Mouse (Mus musculus): ENCODE results near the gene Mpp1. TPM values are rescaled to one million over a fixed set of nuclear protein-coding genes. Genes with fewer than 3 reads are reported as not detected.
"Not testable (repeated sequence)": the region's sequence is repeated elsewhere in the genome, so short reads cannot be mapped to it uniquely, and the experiment has no call there.

Gene Mpp1
- 55.6 and 64.3 TPM in 2 replicates for polyA plus RNA-seq (2014; fragmentation: Nextera tagmentation; extraction: Ambion mirVana)

DNA sequence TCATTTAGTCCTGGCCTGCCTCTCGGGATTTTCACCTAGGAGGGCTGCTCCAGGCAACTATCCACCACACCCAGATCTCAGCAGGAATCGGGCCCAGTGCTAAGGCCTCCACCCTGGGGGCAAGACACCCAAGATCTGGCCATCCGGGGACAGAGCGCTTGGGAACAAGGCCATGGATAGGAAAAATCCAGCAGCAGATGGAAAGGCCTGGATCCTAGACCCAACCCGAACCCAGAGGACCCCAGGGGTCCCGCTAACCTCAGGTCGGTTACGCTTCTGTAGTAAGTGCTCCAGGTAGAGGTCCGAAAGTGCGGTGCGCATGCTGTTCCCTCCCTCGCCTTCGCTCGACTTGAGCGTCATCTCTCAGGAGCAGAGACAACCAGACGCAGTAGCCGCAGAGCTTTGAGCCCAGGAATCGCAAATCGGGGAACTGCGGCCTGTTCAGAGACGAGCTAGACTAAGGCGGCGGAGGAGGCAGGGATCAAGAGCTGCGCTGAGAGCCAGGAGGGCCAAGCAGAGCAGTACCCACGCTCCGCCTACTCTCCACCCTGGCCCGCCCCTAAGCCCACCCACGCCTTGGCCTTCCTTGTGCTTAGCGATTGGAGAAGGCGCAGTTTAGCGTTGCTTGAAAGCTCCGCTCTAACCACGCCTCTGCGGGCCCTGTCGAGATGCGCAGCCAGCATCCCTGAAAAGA, at the start of gene Mpp1:
TSS of gene Mpp1 (minus strand) at position 550 of the 694 bp plus-strand sequence.
- H3K36me3 ChIP-seq (ENCODE audit: control insufficient read depth, insufficient read depth, low read length): no peaks in the 10 kb centered on the region
- H3K9me3 ChIP-seq (ENCODE audit: control insufficient read depth, low read length): no peaks in the 10 kb centered on the region
- H3K9ac ChIP-seq (ENCODE audit: low read length): peak within 1 kb of the TSS; percentile 70
- ATAC-seq (replicated peaks; ENCODE audit: low FRiP score, low TSS enrichment, low read depth) (peak; percentile 97), DNase-seq (ENCODE audit: low spot score) (peak; percentile 83)
- no peaks in the 10 kb centered on the region for H3K27me3 ChIP-seq (replicated peaks; ENCODE audit: control insufficient read depth, insufficient read depth, low read length)
- H3K4me2 ChIP-seq (ENCODE audit: low read length): peak within 1 kb of the TSS; percentile 52
- peak within 1 kb of the TSS; percentile 50 for H3K4me3 ChIP-seq (ENCODE audit: low read depth, low read length)
- peak within 1 kb of the TSS; percentile 61 for H3K27ac ChIP-seq (ENCODE audit: low read depth)
- WGBS: 13% methylated on average over 36 of the region's 36 CpGs
- no peaks in the 10 kb centered on the region for H3K4me1 ChIP-seq (replicated peaks; ENCODE audit: control insufficient read depth, insufficient read depth, low read length)

GRCm38 (mm10) chrX:75163670-75164069, 32.9 kb upstream of the Mpp1 start, which contains the start of gene Smim9:
Smim9 (minus strand) TSS chrX:75163770.
- WGBS: 70% methylated on average over 1 of the region's 1 CpGs
- Histone ChIP-seq H3K27me3 (replicated peaks; ENCODE audit: control insufficient read depth, insufficient read depth, low read length) (no peaks in the 10 kb centered on the region), H3K9ac (ENCODE audit: low read length) (no peak within 1 kb of the TSS), H3K4me3 (ENCODE audit: low read depth, low read length) (no peak within 1 kb of the TSS), H3K27ac (ENCODE audit: low read depth) (no peak within 1 kb of the TSS), H3K4me1 (replicated peaks; ENCODE audit: control insufficient read depth, insufficient read depth, low read length) (no peaks in the 10 kb centered on the region), H3K4me2 (ENCODE audit: low read length) (no peak within 1 kb of the TSS), H3K9me3 (ENCODE audit: control insufficient read depth, low read length) (no peaks in the 10 kb centered on the region), H3K36me3 (ENCODE audit: control insufficient read depth, insufficient read depth, low read length) (no peaks in the 10 kb centered on the region)
- DNase-seq (ENCODE audit: low spot score) (no peak), ATAC-seq (replicated peaks; ENCODE audit: low FRiP score, low TSS enrichment, low read depth) (no peak)

- Histone ChIP-seq H3K27me3 (replicated peaks; ENCODE audit: control insufficient read depth, insufficient read depth, low read length) (no peaks in the 10 kb centered on the region), H3K4me1 (replicated peaks; ENCODE audit: control insufficient read depth, insufficient read depth, low read length) (no peaks in the 10 kb centered on the region), H3K27ac (ENCODE audit: low read depth) (no peak overlapping the region), H3K9ac (ENCODE audit: low read length) (peak overlapping the region; percentile 37), H3K9me3 (ENCODE audit: control insufficient read depth, low read length) (no peaks in the 10 kb centered on the region), H3K4me2 (ENCODE audit: low read length) (peak overlapping the region; percentile 50), H3K36me3 (ENCODE audit: control insufficient read depth, insufficient read depth, low read length) (no peaks in the 10 kb centered on the region), H3K4me3 (ENCODE audit: low read depth, low read length) (peak overlapping the region; percentile 29)
- WGBS: 17% methylated on average over 36 of the region's 49 CpGs
- DNase-seq (ENCODE audit: low spot score) (peak; percentile 52), ATAC-seq (replicated peaks; ENCODE audit: low FRiP score, low TSS enrichment, low read depth) (peak; percentile 85)
Observed at GRCm38 (mm10) chrX:75155576-75156243, 24.9 kb upstream of the Mpp1 start.

GRCm38 (mm10) chrX:75152249-75152648, 21.4 kb upstream of the Mpp1 start:
- no peak overlapping the region for H3K4me3 ChIP-seq (ENCODE audit: low read depth, low read length)
- no peaks in the 10 kb centered on the region for H3K9me3 ChIP-seq (ENCODE audit: control insufficient read depth, low read length)
- DNase-seq (ENCODE audit: low spot score) (no peak), ATAC-seq (replicated peaks; ENCODE audit: low FRiP score, low TSS enrichment, low read depth) (no peak)
- H3K27me3 ChIP-seq (replicated peaks; ENCODE audit: control insufficient read depth, insufficient read depth, low read length): no peaks in the 10 kb centered on the region
- H3K9ac ChIP-seq (ENCODE audit: low read length): no peak overlapping the region
- 45% methylated on average over 1 of the region's 1 CpGs for WGBS
- no peak overlapping the region for H3K27ac ChIP-seq (ENCODE audit: low read depth)
- no peak overlapping the region for H3K4me2 ChIP-seq (ENCODE audit: low read length)
- H3K4me1 ChIP-seq (replicated peaks; ENCODE audit: control insufficient read depth, insufficient read depth, low read length): no peaks in the 10 kb centered on the region
- H3K36me3 ChIP-seq (ENCODE audit: control insufficient read depth, insufficient read depth, low read length): no peaks in the 10 kb centered on the region

- Histone ChIP-seq H3K36me3 (ENCODE audit: control insufficient read depth, insufficient read depth, low read length) (no peaks in the 10 kb centered on the region), H3K27me3 (replicated peaks; ENCODE audit: control insufficient read depth, insufficient read depth, low read length) (no peaks in the 10 kb centered on the region), H3K9me3 (ENCODE audit: control insufficient read depth, low read length) (no peaks in the 10 kb centered on the region), H3K27ac (ENCODE audit: low read depth) (no peak overlapping the region), H3K9ac (ENCODE audit: low read length) (no peak overlapping the region), H3K4me3 (ENCODE audit: low read depth, low read length) (no peak overlapping the region), H3K4me2 (ENCODE audit: low read length) (no peak overlapping the region), H3K4me1 (replicated peaks; ENCODE audit: control insufficient read depth, insufficient read depth, low read length) (no peaks in the 10 kb centered on the region)
- ATAC-seq (replicated peaks; ENCODE audit: low FRiP score, low TSS enrichment, low read depth) (no peak), DNase-seq (ENCODE audit: low spot score) (no peak)
- 78% methylated on average over 2 of the region's 2 CpGs for WGBS
Observed at GRCm38 (mm10) chrX:75150304-75150703, 19.5 kb upstream of the Mpp1 start.

DNA sequence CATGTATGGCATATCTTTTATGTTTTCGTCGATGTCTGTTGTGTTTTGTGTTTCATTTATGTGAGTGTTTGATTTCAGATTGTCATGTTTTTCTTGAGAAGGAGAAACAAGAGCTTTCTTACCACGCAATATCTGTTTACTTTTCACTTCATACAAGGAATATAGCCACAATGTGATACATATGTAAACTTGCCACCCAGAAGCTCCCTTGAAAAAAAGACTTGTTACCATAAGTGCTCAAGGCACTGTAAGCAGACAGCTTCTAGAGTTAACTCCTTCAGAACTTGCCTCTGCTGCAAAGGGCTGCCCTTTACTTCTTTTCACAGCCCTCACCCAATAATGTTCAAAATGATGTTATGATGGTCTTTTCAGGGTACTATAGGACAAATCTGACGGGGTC, 17.6 kb upstream of the Mpp1 start:
- H3K27ac ChIP-seq (ENCODE audit: low read depth): no peak overlapping the region
- no peak for ATAC-seq (replicated peaks; ENCODE audit: low FRiP score, low TSS enrichment, low read depth)
- H3K9ac ChIP-seq (ENCODE audit: low read length): no peak overlapping the region
- H3K36me3 ChIP-seq (ENCODE audit: control insufficient read depth, insufficient read depth, low read length): no peaks in the 10 kb centered on the region
- H3K4me2 ChIP-seq (ENCODE audit: low read length): no peak overlapping the region
- H3K9me3 ChIP-seq (ENCODE audit: control insufficient read depth, low read length): no peaks in the 10 kb centered on the region
- DNase-seq (ENCODE audit: low spot score): no peak
- H3K4me3 ChIP-seq (ENCODE audit: low read depth, low read length): no peak overlapping the region
- H3K4me1 ChIP-seq (replicated peaks; ENCODE audit: control insufficient read depth, insufficient read depth, low read length): no peaks in the 10 kb centered on the region
- WGBS: 46% methylated on average over 4 of the region's 4 CpGs
- no peaks in the 10 kb centered on the region for H3K27me3 ChIP-seq (replicated peaks; ENCODE audit: control insufficient read depth, insufficient read depth, low read length)

GRCm38 (mm10) chrX:75143124-75143555, 12.3 kb upstream of the Mpp1 start:
- not testable (repeated sequence) for H3K9ac ChIP-seq (ENCODE audit: low read length); H3K9me3 ChIP-seq (ENCODE audit: control insufficient read depth, low read length); H3K27ac ChIP-seq (ENCODE audit: low read depth); H3K36me3 ChIP-seq (ENCODE audit: control insufficient read depth, insufficient read depth, low read length); H3K4me1 ChIP-seq (replicated peaks; ENCODE audit: control insufficient read depth, insufficient read depth, low read length); H3K27me3 ChIP-seq (replicated peaks; ENCODE audit: control insufficient read depth, insufficient read depth, low read length)
- H3K4me2 ChIP-seq (ENCODE audit: low read length): peak overlapping the region; percentile 43
- 0 out of 2 replicates have a peak, but pooled peaks have one; percentile 43 for ATAC-seq (replicated peaks; ENCODE audit: low FRiP score, low TSS enrichment, low read depth)
- H3K4me3 ChIP-seq (ENCODE audit: low read depth, low read length): peak overlapping the region; percentile 18; the same call in 1 of the 2 replicates
- WGBS: 16% methylated on average over 12 of the region's 42 CpGs
- peak; percentile 55 for DNase-seq (ENCODE audit: low spot score)

DNA sequence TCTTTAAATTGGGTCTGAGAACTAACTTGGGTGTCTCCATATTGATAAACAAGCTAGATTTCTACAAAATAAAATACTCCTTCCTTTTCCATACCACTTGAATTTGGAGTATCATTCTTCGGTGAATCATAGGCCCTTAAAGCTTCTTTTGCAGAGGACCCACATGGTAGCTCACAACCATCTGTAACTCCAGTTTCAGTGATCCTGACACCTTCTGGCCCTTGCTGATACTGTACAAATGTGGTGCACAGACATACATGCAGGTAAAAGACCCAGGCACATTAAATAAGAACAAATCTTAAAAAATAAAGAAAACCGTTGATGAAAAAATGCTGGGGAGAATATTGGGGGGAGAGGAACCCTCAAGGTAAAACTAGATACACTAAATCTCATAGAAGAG, 7.4 kb upstream of the Mpp1 start:
- 88% methylated on average over 2 of the region's 2 CpGs for WGBS

More for the DNA sequence above, 7.4 kb upstream of the Mpp1 start:
- H3K27ac ChIP-seq (ENCODE audit: low read depth): no peak overlapping the region
- H3K9me3 ChIP-seq (ENCODE audit: control insufficient read depth, low read length): no peaks in the 10 kb centered on the region
- H3K4me3 ChIP-seq (ENCODE audit: low read depth, low read length): no peak overlapping the region
- DNase-seq (ENCODE audit: low spot score) (no peak), ATAC-seq (replicated peaks; ENCODE audit: low FRiP score, low TSS enrichment, low read depth) (no peak)
- no peaks in the 10 kb centered on the region for H3K36me3 ChIP-seq (ENCODE audit: control insufficient read depth, insufficient read depth, low read length)
- H3K4me2 ChIP-seq (ENCODE audit: low read length): no peak overlapping the region
- H3K9ac ChIP-seq (ENCODE audit: low read length): no peak overlapping the region
- H3K4me1 ChIP-seq (replicated peaks; ENCODE audit: control insufficient read depth, insufficient read depth, low read length): no peaks in the 10 kb centered on the region
- H3K27me3 ChIP-seq (replicated peaks; ENCODE audit: control insufficient read depth, insufficient read depth, low read length): no peaks in the 10 kb centered on the region
